Mouse (Mus musculus) urinary bladder, postnatal 25 days (tissue): ENCODE data around the gene Ttf2.
A peak's percentile ranks its signal among the peaks of the same experiment; 100 is the strongest.

ENCODE experiments used
- DNase-seq: peaks from one replicate; pipeline ENCODE4 v3.0.0; 2022; ENCODE audit warnings: low spot score

Gene Ttf2

DNA sequence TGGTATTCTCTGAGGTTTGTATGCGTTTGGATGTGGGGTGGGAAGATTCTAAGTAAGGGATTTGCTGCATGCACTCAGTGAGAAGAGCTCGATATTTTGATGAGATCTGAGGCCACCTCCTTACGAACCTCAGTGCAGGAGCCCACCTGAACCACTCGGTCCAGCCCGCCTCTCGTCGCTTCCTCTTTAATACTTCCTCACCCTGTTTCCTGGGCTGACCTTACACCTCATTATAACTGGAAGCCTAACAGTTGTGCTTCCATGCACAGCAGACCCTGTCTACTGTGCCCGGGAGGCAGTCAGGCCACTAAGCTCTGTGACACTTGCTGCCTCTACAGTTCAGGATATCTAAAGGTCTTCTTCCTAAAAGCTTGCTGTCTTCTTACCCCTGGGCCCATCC is 9.8 kb upstream of the Ttf2 start:
- no peak for DNase-seq

DNA sequence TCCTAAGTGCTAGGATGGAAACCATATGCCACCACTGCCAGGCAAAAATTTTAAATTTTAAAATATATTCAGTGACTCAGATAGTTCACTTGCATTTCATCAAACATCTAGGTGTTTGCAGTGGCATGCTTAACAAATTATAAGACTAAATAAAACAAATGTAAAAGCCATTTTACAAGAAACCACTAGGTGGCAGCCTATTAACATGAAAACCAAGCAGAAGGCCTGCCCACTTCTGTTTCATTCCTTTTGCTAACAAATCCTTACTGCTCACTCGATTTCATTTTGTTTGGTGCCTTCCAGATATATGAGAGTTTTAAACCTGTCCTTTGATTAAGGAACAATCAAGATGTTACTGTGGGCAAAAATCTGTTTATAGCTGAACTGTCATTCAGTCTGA is 4.4 kb upstream of the Ttf2 start:
- no peak for DNase-seq

DNA sequence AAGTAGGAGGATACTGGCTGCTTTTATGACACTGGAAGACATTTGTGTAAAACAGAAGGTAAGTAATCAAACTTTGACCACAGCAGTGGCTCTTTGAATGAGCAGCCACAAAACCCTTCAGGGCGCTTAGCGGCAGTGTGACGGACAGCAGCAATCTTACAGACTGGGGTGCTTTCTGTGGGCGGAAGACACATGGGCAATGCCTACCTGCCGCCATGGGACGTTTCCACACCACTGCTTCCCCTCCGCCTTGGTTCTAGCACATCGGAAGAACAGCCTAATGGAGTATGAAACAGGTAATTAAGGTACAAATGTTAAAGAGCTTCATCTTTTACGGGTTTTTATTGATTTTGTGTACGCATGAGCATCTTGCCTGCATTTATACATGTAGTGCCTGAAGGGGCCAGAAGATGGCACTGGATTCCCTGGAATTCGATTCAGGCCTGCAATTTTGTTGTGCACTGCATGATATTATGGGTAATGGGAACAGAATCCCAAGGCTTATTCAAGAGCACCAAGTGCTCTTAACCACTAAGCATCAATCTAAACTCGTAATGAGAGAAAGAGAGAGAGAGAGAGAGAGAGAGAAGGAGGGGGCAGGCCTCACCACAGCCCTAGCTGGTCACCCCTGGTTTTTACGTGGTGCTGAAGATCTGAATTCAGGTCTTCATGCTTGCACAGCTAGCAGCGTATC is 5.5 kb downstream of the Ttf2 start:
- DNase-seq = peak; percentile 37

GRCm38 (mm10) chr3:100961501-100961900 is 8.0 kb downstream of the Ttf2 start:
- no peak for DNase-seq

- DNase-seq = no peak
Measured at GRCm38 (mm10) chr3:100961007-100961406, 8.5 kb downstream of the Ttf2 start.

- no peak for DNase-seq
Measured at GRCm38 (mm10) chr3:100954616-100955015, 14.8 kb downstream of the Ttf2 start.

DNA sequence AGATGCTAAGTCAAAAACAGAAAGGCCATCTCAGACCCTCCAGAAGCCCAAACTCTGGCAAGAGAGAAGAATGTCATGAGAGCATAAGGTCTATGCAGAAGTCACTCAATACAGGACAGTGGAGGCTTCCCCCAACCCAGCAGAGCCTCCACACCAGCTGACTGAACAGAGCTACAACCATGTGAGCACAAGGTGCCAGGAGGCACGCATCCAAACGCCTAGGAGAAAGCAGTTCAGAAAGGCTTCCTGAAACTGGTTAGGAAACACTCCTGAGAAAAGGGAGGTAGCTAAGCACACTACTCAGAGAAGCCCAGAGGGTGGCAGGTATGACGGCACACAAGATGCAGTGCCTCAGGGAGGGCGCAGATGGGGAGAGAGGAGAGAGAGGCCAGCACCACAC is 17.9 kb downstream of the Ttf2 start:
- DNase-seq = no peak

GRCm38 (mm10) chr3:100947286-100947685 is 22.2 kb downstream of the Ttf2 start:
- no peak for DNase-seq

DNA sequence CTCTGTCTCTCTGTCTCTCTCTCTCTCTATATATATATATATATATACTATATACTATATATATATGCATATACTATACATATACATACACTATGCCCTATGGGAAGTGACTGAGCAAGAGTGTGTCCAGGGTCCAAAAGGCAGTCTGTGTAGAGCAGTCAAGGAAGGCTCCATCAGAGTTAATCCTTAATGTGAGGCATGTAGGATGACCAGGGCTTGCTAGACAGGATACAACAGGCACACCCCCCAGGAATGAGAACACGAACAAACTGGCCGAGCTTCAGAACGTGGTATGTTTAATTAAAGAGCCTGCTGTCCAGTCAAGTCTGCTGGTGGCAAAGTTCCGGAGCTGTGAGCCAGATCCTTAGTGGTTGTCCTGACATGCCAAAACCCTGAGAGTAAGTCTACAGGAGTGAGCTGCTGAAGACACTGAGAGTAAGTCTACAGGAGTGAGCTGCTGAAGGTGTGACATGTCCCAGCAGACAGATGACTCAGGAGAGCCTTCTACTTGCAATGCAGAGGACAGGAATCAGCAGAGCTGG is 28.9 kb downstream of the Ttf2 start:
- DNase-seq = no peak

- DNase-seq = no peak
Measured at GRCm38 (mm10) chr3:100938211-100938610, 31.3 kb downstream of the Ttf2 start.

DNA sequence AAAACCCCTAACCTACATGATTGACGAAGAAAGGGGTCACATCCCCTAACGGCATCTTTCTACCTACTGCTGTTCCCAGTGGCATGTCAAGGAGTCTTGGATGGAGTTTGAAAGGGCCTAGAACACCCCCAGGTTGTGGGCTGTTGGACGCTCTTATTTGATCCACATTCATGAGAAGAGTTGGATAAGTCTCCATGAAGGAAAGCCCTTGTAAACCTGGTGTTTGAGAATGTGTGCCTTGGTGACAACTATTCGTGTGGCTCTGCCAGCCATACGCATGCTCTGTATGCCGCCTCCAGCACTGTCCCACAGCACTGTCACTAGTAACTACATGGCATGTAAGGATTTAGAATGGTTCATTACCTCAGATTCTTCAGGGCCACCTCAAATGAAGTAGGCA is 33.3 kb downstream of the Ttf2 start:
- DNase-seq = no peak

DNA sequence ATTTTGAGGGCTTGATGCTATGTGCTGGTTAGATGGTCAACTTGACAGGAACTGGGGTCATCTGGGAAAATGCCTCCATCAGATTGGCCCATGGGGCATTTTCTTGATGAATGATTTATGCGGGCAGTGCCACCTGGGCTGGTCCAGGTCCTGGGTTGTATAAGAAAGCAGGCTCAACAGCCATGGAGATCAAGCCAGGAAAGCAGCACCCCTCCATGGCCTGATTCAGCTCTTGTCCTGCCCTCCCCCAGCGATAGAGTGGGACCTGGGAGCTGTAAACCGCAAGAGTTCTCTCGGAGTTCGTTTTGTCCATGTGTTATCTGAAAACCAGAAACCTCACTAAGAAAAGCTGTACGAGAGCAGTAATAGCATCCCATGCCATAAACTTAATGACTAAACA is 33.9 kb downstream of the Ttf2 start:
- no peak for DNase-seq

GRCm38 (mm10) chr3:100932077-100932944 is 37.2 kb downstream of the Ttf2 start:
- DNase-seq = no peak

DNA sequence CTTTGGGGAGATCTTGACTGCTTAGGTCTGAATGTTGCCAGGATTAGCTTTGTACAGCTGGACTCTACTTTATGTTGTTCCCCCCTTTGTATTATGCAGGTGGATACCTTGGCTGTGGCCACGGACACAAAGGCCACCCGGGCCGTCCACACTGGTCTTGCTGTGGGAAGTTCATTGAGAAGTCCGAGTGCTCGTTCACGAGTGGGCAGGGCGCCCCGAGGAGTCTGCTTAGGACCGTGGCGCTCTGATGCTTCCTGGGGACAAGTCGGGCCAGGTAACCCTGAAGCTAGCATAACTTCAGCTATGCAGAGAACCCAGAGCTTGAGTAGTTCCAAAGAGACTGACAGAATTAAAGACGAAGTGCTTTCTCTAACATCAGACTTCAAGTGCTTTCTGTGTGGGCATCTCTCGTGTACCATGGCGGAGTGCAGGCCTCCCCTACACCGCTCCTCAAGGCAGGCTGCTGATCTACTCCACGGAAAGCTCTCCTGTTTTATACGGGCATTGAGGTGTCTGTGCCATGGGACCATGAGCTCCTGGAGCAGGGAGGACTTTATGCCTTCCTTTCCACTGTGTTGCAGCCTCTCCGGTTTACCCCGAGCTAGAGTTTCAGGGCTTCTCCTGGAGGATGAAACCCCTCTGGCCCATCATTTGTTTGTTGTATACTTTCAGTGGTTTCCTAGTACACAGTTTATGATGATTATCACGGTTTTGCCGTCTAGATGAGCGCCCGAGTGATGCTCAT is 38.0 kb downstream of the Ttf2 start:
- DNase-seq = no peak

DNA sequence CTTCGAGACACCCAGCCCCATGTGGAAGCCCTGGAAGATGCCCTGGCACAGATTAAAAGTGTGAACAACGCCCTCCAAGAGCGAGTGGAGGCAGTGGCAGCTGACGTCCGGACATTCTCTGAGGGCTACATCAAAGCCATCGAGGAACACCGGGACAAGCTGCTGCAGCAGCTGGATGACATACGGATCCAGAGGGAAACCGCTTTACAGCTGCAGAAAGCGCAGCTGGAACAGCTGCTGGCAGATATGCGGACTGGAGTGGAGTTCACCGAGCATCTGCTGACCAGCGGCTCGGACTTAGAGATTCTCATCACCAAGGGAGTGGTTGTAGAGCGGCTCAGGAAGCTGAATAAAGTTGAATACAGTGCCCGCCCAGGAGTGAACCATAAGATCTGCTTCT is 44.3 kb downstream of the Ttf2 start:
- no peak for DNase-seq

DNA sequence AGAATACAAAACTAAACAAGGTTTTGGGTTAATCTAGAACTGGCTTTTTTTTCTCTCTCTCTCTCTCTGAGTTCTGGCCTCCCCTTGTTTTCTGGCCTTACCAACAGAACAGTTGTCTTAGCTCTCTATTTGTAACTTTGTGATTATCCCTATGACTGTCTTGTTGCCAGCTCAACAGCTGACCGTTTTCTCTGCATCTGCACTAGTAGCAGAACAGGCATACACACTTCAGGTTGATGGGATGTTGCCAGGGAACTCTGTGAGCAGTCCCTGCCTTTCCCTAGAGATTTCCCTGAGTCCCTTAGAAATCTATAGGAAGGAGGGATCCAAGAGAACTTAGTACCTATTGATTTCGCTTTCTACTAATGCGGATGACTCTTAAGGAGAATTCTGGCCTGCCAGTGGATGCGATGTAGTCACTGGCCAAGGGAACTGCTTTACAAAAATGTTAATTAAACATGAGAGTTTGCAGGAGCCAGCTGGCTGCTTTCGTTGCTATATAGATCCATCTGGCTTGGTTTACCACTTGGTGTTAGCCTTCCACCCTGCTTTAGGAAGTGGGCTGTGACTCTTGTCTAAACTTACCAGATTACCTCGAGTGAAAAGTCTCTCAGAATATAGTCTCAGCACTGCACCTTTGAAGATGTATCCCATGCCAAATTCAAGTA is 45.3 kb downstream of the Ttf2 start:
- DNase-seq = no peak

DNA sequence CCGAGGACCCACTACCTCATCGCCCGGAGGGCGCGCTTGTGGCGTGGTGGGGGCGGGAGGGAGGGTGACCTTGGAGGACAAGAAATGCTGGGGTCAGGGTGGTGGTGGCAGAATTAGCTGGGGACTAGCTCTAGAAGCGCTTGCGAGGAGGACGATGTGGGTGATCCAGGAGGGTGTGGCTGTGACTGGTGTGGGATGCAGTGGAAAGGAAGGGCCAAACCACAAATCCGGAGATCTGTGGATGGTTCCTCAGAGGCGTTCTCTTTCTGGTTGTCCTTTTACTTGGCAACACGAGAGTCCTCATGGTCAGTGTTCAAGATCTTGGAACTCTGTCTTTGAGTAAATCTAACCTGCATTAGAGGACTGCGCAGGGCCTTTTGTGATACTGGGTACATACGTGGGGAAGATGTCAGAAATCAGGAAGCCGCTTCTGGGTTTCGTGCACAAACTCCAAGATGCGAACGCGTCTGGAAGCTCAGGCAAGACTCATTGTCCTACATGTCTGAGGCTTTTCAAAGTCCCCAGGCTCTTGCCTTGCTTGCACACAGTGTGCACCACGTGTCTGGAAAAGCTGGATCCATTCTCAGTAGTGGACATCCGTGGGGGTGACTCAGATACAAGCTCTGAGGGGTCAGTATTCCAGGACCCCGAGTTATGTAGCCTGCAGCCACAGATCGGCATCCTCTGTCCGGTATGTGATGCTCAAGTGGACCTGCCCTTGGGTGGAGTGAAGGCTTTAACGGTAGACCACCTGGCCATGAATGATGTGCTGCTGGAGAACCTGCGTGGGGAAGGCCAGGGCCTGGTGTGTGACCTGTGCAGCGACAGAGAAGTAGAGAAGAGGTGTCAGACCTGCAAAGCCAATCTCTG is 46.7 kb downstream of the Ttf2 start:
- DNase-seq = no peak

GRCm38 (mm10) chr3:100921825-100922505 is 47.5 kb downstream of the Ttf2 start, which contains the start of gene Trim45:
TSS of gene Trim45 (plus strand) at chr3:100922202.
- DNase-seq = peak; percentile 92

- no peak for DNase-seq
Measured at GRCm38 (mm10) chr3:100920611-100921140, 48.8 kb downstream of the Ttf2 start.

- DNase-seq = no peak
Measured at GRCm38 (mm10) chr3:100916844-100917243, 52.6 kb downstream of the Ttf2 start.
